Mouse (Mus musculus): ENCODE measurements around the gene Tead1.

GRCm38 (mm10) chr7:112909164-112909563, 230.0 kb downstream of the Tead1 start:
- TF ChIP-seq MAX (IDR thresholded peaks at IDR 0.05; ENCODE audit: low read depth) (no peak), USF1 (IDR thresholded peaks at IDR 0.05; ENCODE audit: low read depth) (no peak), POLR2A (IDR thresholded peaks at IDR 0.05; ENCODE audit: insufficient read length, low read depth) (no peak), MYOD1 (IDR thresholded peaks at IDR 0.05; ENCODE audit: control insufficient read depth in 1 of 3, insufficient read length in 2 of 3, low read depth in 2 of 3) (peak; percentile 51 to 69 (median 53)), TCF12 (IDR thresholded peaks at IDR 0.05; ENCODE audit: insufficient read depth, poor library complexity, severe bottlenecking) (no peak), E2F4 (IDR thresholded peaks at IDR 0.05; ENCODE audit: insufficient read depth) (no peak), POLR2AphosphoS2 (IDR thresholded peaks at IDR 0.05; ENCODE audit: insufficient read length, low read depth) (no peak), CEBPB (IDR thresholded peaks at IDR 0.05; ENCODE audit: insufficient read depth, poor library complexity, severe bottlenecking) (no peak), TCF3 (IDR thresholded peaks at IDR 0.05; ENCODE audit: insufficient read length, low read depth) (no peak), MYOG (IDR thresholded peaks at IDR 0.05; ENCODE audit: control insufficient read depth in 1 of 3, insufficient read depth in 1 of 3, insufficient read length in 2 of 3, low read depth in 2 of 3) (no peak), REST (IDR thresholded peaks at IDR 0.05; ENCODE audit: insufficient read depth, insufficient read length) (no peak)

Data from myocyte (in vitro differentiated cells).